Mouse (Mus musculus) left cerebral cortex, adult 18-20 months (tissue): ENCODE results near the gene Asrgl1. TPM values are rescaled to one million over a fixed set of nuclear protein-coding genes. Genes with fewer than 3 reads are reported as not detected.

Source experiments
- DNase-seq, 2 experiments: peaks; one replicate each; pipeline ENCODE4 v3.0.0; 2021 to 2022; ENCODE audit warnings: low spot score in 2 of 2, mixed read lengths in 1 of 2
- total RNA-seq, 2 experiments: library from RNA; stranded (reverse); gene quantifications; 2 replicates each; pipeline ENCODE4 v1.2.3; 2021

Gene Asrgl1
- total RNA-seq, 2 experiments from 2014 or later, result 131 to 136 TPM

GRCm38 (mm10) chr19:9073776-9074411 is 61.5 kb downstream of the Asrgl1 start:
- DNase-seq, result no peak

GRCm38 (mm10) chr19:9072157-9072530 is 63.3 kb downstream of the Asrgl1 start:
- no peak for DNase-seq

- peak in 1 of 2 experiments; percentile 11 for DNase-seq
Observed at GRCm38 (mm10) chr19:9071456-9072156, 63.8 kb downstream of the Asrgl1 start.

DNA sequence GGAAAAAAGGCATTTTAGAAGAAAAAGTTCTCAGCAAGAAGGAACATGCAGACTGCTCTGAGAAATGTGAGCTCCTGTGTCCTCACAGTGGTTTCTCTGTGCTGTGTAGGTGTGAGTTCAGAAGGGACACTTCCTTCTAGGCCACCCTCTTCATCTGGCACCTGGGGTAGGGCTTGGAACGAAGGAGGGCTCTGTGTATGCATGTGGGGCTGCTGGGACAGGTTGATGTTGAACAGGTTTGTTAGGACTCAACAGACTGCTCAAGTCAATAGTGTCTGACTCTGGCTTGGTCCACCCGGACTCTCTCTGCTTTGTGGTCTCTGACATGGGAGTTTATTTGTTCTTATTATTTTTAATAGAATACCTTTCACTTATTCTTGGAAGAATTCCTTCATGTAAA is 65.1 kb downstream of the Asrgl1 start:
- DNase-seq, result no peak

- peak; percentile 20 to 25 for DNase-seq
Observed at GRCm38 (mm10) chr19:9069687-9070307, 65.6 kb downstream of the Asrgl1 start.

- DNase-seq, result no peak
Observed at GRCm38 (mm10) chr19:9067292-9067691, 68.1 kb downstream of the Asrgl1 start.

- peak in 1 of 2 experiments; percentile 8 for DNase-seq
Observed at GRCm38 (mm10) chr19:9065621-9066561, 69.5 kb downstream of the Asrgl1 start.

DNA sequence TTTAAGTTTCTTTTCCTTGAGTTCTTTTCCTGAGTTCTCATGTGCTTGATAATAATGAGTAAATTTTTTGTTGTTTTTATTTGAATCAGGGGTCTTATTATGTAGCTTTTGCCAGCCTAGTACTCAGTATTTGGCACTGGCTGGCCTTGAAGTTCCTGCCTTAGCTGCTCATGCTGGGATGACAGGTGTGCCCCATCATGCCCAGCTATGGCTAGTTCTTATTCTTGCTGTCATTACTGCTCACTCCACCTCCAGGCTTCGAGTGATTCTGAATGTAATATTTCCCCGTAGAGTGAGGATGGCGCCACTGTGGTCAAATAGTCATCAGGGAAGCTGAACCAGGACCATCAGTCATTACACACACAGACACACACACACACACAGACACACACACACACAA is 71.6 kb downstream of the Asrgl1 start:
- no peak for DNase-seq

DNA sequence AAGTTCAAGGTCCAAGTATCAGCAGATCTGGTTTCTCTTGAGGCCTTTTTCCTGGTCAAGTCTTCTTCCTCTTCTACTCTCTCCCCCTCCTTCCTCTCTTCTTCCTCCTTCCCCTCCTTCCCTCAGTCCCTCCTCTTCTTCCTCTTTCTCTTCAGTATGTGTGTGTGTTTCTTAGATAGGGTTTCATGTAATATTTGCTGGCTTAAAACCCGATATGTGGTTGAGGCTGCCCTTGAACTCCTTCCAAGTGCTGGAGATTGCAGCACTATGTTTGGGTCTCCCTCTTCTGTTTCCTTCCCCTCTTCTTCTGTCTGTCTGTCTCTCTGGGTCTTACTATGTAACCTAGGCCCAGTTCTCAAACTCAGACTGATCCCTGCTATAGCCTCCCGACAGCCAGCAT is 72.6 kb downstream of the Asrgl1 start:
- DNase-seq, result no peak

DNA sequence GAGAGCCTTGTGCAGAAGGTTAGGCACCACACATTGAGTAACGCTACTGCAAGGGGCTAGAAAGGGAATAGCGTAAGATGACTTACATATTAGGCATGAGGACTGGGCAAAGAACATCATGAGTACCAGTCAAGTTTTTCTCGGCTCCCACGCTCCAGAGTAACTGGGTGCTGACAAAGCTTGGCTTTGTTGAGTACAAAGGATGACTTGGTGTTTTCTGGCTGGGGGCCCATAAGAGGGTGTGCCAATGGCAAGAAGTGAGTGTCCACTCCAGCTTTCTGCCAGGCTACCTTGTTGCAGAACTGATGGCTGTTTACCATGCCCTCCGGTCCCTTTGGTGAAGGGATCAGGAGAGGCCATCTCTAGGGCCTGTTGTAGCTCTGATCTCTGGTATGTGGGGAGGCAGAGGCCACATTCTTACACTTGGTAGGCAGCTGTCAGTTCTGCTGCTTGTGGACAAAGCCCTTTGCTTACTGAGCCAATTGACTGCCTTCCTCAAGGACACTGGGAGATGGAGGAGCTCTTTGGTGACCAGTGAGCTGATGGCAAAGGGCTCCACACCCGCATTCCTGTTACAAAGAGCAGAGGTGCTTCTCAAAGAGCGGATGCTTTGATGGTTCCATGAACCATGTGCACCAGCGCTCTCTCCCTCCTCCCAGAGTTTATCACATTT is 74.1 kb downstream of the Asrgl1 start:
- no peak for DNase-seq

DNA sequence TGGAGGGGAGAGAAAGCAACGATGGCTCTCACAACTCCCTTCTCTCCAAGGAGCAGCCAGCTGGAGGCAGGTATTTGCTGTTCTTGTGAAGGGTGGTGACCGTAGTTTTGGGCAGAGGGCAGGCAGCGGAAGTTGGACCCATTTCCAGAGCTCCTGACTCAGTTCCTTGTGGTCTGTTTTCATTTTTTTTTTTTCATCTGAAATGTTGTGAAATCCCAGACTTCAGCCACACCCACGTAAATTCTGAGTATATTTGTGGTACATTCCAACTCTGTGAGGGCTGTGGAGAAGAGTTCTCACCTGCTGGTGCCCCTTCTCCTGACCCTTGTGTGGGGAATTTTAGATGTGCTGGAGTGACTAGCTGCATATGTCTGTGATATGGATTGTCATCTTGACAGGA is 75.3 kb downstream of the Asrgl1 start:
- DNase-seq, result no peak

Other genes with a start within 250 kb of the Asrgl1 start
- gene 1810009A15Rik, start 246.8 kb downstream of the Asrgl1 start, total RNA-seq, result 10 to 100 TPM; 20.2 to 23.0 TPM
- 1 to 10 TPM; 2.1 to 3.8 TPM for gene Gm49416, start 246.7 kb downstream of the Asrgl1 start, total RNA-seq
- gene Ints5, start 242.6 kb downstream of the Asrgl1 start, total RNA-seq, result 10 to 100 TPM; 23.9 to 24.6 TPM
- 10 to 100 TPM; 93.2 to 93.8 TPM for gene Ganab, start 237.6 kb downstream of the Asrgl1 start, total RNA-seq
- 100 to 1,000 TPM; 188 to 189 TPM for gene B3gat3, start 215.3 kb downstream of the Asrgl1 start, total RNA-seq
- 1 to 10 TPM; 6.4 to 7.6 TPM for gene Rom1, start 206.3 kb downstream of the Asrgl1 start, total RNA-seq
- 10 to 100 TPM in 1 of 2 experiments, 1 to 10 TPM in 1; 9.0 to 11.5 TPM for gene Eml3, start 206.1 kb downstream of the Asrgl1 start, total RNA-seq
- 10 to 100 TPM; 49.6 to 49.8 TPM for gene Mta2, start 193.8 kb downstream of the Asrgl1 start, total RNA-seq
- gene Tut1, start 181.8 kb downstream of the Asrgl1 start, total RNA-seq, result 10 to 100 TPM; 22.5 to 23.7 TPM
- 100 to 1,000 TPM; 251 to 256 TPM for gene Eef1g, start 168.6 kb downstream of the Asrgl1 start, total RNA-seq
- 10 to 100 TPM; 18.6 to 23.5 TPM for gene Ahnak, start 146.4 kb downstream of the Asrgl1 start, total RNA-seq
- not detected for gene Scgb1a1, start 47.7 kb downstream of the Asrgl1 start, total RNA-seq